Mouse (Mus musculus) adrenal gland, adult (tissue): ENCODE data around the gene Caskin1.
"Not testable (repeated sequence)": the region's sequence is repeated elsewhere in the genome, so short reads cannot be mapped to it uniquely, and the experiment has no call there.

Experiments used
- DNase-seq, 2 experiments: peaks; one replicate each; pipeline ENCODE4 v3.0.0; 2022 to 2023; ENCODE audit warnings: low spot score in 1 of 2; ENCODE audit not compliant: inconsistent age in 2 of 2

The Caskin1 gene

DNA sequence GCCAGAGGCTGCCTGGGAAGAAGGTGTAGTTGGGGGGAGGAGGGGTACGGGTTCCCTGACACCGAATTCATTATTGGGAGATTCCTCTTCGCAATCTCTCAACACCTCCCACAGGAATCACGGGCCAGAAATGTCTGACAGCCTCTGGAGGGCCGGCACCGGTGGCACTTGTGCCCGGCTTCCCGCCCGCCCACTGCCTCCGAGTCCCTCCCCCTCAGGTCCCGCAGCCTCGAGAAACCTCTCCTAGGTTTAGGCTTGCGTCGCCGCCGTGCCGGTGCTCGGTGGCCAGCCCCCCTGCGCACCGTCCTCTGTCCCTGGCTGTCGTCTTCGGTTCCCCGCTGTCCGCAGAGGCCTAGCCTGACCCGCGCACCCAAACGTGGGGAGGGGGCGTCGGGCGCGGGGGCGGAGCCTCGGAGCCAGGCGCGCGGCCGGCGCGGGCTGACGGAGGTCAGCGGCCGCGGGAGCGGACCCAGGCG, at the start of gene Caskin1:
TSS of gene Caskin1 (plus strand) at position 416 of the 476 bp plus-strand sequence.
- peak; percentile 70 to 88 for DNase-seq

- peak in 1 of 2 experiments; percentile 68 for DNase-seq
These were observed 48.0 kb upstream of the Caskin1 start for GRCm38 (mm10) chr17:24440377-24440776.

DNA sequence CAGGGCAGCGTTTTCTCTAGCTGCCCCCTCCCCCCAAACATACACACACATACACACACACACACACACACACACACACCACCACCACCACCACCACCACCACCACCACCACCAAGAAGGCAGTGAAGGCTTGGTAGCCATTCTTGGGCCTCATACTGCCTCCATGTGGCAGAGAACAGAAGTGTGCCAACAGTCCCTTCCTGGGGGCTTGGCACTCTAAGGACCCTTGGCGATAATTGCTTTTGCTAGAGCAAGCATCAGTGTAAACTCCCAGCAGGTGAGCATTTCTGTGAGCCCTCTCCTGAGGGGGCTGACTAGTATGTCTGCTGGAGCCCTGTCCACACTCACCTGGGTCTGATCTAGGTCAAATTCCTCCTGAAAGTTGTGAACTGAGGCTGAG, 47.3 kb upstream of the Caskin1 start:
- no peak for DNase-seq

DNA sequence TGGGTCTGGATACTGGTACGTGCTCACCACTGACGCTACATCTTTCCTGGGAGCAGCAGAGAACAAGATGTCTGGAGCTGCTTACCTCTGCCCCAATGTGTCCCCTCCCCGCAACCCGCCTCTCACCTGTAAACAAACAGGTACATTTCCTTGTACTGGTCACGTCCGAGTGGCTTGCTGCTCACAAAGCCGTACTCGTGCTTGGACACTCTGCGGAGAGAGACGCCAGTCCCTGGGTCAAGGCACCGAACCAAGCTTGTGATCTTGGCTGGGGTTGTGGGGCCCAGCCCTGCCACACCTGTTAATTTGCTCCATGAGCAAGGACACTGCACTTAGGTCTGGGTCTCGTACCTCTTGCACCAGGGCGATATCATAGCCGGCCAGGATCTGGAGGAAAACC, 46.3 kb upstream of the Caskin1 start:
- DNase-seq: no peak

GRCm38 (mm10) chr17:24442632-24443155, 45.7 kb upstream of the Caskin1 start, which contains the start of gene Dnase1l2:
Gene Dnase1l2, minus strand, starts transcription at chr17:24443105.
- no peak for DNase-seq

DNA sequence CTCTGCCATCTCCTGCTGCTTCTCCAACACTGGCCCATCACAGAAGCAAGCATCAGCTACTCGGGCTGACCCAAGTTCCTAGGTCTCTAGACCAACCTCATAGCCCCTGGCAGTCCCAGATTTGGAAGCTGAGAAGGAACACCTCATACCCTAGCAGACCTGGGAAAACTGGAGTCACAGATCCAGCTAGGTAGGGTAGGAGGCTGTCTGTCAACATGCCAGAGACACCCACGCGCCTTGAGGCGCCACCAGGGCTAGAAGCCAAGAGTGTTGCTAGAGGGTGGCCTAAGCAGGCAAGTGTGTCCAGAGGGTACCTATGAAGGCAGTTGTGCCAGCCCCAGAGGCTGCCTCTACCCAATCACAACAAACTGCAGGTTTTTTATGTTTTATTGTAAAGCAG, 45.0 kb upstream of the Caskin1 start:
- DNase-seq: no peak

- DNase-seq: no peak
These were observed 41.8 kb upstream of the Caskin1 start for GRCm38 (mm10) chr17:24446590-24446989.

GRCm38 (mm10) chr17:24449507-24449906, 38.9 kb upstream of the Caskin1 start:
- DNase-seq: no peak

- DNase-seq: no peak
These were observed 37.2 kb upstream of the Caskin1 start for GRCm38 (mm10) chr17:24451220-24451619.

- DNase-seq: peak; percentile 48 to 73
These were observed 35.0 kb upstream of the Caskin1 start for GRCm38 (mm10) chr17:24453372-24453771.

- DNase-seq: no peak
These were observed 34.1 kb upstream of the Caskin1 start for GRCm38 (mm10) chr17:24454218-24454755.

GRCm38 (mm10) chr17:24454756-24455522, 33.5 kb upstream of the Caskin1 start:
- DNase-seq: peak; percentile 100

DNA sequence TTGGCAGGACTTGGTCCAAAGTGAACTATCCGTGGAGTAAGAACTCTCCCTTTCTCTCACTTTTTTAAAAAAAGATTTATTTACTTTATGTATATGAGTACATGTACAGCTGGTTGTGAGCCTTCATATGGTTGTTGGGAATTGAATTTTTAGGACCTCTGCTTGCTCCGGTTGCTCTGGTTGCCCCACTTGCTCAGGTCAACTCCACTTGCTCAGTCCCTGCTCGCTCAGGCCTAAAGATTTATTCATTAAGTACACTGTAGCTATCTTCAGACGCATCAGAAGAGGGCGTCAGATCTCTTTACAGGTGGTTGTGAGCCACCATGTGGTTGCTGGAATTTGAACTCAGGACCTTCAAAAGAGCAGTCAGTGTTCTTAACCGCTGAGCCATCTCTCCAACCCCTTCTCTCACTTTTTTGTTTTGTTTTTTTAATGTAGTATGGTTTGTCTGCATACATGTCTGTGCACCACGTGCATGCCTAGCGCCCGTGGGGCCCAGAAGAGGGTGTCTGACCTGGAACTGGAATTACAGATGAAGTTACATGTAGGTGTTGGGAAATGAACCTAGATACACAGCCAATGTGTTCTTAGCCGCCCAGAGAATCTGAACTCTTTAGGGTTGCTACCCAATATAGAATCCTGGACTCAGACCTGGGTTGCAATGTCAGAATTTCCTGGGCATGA, 32.7 kb upstream of the Caskin1 start:
- not testable (repeated sequence) for DNase-seq

DNA sequence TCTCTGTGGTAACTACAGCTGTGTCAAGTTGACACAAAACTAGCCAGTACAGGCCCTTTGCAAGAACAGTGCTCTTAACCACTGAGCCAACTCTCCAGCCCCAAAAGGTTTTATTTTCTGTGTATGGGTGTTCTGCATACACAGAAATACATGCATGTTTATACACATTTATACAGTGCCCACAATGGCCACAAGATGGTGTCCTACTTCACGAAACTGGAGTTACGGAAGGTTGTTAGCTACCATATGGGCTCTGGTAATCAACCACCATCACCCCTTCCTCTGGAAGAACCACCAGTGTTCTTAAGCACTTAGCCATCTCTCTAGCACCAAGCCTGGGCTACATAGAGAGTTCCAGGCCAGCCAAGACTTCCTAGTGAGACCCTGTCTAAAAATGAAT, 26.8 kb upstream of the Caskin1 start:
- DNase-seq: peak in 1 of 2 experiments; percentile 77

- DNase-seq: no peak
These were observed 25.5 kb upstream of the Caskin1 start for GRCm38 (mm10) chr17:24462932-24463331.

DNA sequence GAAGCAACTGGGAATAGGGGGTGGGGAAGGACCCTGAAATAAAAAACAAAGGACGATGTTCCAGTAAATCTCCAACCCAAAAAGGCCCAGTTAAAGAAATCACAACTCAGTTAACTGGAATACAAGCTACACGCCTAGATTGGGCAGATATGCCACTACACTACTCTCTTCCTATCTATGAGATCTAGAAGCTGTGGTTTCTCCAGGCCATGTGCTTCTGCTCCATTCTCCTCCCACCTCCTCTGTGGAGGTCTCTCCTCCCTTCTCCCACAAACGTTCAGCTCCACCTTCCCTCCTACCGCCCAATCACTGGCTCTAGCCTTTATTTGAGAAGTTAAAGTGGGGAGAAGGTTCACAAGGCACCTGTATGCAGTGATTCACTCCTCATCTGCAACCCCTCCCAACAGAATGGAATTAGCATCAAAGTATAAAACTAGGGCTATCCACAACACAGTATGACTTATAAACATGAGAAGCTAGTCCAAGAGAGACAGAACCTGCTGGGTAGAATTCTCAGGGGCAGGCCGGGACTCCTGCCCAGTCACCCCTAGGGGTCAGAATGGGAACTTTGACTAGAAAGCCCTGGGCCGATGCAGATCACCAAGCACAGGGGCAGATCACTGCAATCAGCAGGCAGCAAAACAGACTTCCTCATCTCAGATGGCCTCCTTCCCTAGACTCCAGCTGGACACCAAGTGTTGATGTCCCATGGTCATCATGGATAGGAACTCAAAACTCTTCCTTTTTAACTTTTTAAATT, 24.8 kb upstream of the Caskin1 start:
- DNase-seq: no peak

GRCm38 (mm10) chr17:24468636-24469246, 19.7 kb upstream of the Caskin1 start:
- no peak for DNase-seq

DNA sequence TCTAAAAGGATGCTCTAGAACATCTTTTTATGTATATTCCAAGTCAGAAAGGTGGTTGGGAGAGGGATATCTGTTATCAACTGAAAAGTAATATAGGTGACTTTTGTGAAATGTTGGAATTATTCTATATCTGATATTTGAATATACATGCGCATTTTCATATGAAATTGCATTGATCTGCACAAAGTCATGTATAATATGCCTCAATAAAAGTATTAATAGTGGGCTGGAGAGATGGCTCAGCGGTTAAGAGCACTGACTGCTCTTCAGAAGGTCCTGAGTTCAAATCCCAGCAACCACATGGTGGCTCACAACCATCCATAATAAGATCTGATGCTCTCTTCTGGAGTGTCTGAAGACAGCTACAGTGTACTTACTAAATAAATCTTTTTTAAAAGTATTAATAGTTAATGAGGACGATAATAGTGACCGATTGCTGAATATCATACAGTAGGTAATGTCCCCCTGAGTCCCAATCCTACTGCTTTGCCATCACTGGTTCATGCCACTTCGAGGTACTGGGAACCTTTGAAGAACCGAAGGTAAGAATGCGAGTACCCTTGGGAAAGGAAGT, 19.0 kb upstream of the Caskin1 start:
- DNase-seq: no peak

GRCm38 (mm10) chr17:24469910-24470602, 18.3 kb upstream of the Caskin1 start, which contains the start of the genes E4f1 and Pgp:
Gene E4f1, minus strand, starts transcription at chr17:24470313.
Gene Pgp, plus strand, starts transcription at chr17:24470392.
- peak; percentile 99 to 100 for DNase-seq
